Mouse (Mus musculus): ENCODE measurements around the gene Nav1. TPM values are rescaled to one million over a fixed set of nuclear protein-coding genes. Genes with fewer than 3 reads are reported as not detected.

Gene Nav1
- polyA plus RNA-seq, 1 experiment: 26.8 TPM

DNA sequence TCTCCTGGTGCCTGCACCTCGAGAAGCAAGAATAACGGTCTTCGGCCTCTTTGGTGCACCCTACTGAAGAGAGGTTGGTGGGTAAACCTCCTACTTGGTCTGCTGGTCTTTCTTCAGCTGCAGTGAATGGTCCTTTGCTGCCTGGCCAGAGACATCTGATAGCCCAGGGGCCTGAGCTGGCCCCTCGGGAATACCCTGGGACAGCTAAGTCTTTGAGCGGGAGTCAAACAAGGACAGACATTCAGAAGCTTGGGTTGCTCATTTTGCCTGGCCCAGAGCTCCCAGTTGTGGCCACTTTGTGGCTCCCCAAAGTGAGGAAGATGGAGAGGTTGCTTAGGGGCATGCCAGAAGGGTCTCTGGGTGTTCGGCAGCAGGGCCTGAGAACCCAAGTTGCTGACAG lies 89.6 kb downstream of the Nav1 start:
- Histone ChIP-seq H3K4me1 (ENCODE audit: control insufficient read depth, insufficient read depth, low read length) (no peaks in the 10 kb centered on the region), H3K27ac (ENCODE audit: insufficient read depth, low read length) (no peak overlapping the region), H3K4me3 (replicated peaks; ENCODE audit: insufficient read depth, low read depth, low read length) (no peak overlapping the region), H3K27me3 (ENCODE audit: control insufficient read depth, insufficient read depth, low read length) (no peaks in the 10 kb centered on the region)
- DNase-seq: no peak
- WGBS: 96% methylated on average over 6 of the region's 6 CpGs
- TF ChIP-seq CTCF (IDR thresholded peaks at IDR 0.05; ENCODE audit: borderline replicate concordance, insufficient read depth, low read depth, low read length): no peak
- no peak for TF ChIP-seq POLR2A (IDR thresholded peaks at IDR 0.05; ENCODE audit: borderline replicate concordance, insufficient read depth, low read length)

DNA sequence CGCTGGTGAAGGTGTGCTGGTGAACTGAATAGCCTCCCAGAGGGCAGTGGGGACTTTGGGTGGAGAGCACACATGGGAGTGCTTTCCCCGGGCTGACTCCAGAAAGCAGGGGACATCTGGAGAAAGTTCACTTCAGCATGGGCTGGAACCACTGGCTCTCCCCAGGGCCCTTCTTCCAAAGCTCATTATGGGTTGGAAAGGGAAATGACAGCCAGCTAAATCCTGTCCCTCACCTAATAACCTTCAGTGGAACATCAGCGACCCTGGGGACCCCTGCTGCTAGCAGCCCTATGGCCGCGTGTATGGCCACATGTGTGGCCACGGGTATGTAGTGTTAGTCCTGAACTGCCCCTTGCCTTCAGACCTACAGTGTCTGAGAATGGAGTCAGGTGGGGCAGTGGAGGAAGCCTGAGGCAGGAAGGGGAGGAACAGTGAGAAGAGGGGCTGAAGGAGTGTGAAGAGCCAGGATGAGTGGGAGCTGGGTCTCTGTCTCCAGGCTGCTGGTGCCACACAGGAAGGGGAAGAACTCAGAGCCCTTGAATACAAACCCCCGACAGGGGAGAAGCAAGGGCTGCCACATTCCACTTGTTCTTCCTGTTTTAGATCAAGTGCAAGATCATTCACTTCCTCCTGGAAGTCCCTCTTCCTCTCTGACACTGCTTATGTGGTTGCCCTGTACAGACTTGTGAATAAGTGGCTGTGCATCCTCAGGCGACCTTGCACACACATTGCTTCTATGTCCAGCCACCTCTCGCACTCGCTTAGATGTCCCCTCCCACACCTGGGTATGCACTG lies 90.4 kb downstream of the Nav1 start:
- no peak for TF ChIP-seq POLR2A (IDR thresholded peaks at IDR 0.05; ENCODE audit: borderline replicate concordance, insufficient read depth, low read length)
- TF ChIP-seq CTCF (IDR thresholded peaks at IDR 0.05; ENCODE audit: borderline replicate concordance, insufficient read depth, low read depth, low read length): no peak
- no peaks in the 10 kb centered on the region for H3K4me1 ChIP-seq (ENCODE audit: control insufficient read depth, insufficient read depth, low read length)
- WGBS: 82% methylated on average over 10 of the region's 10 CpGs

GRCm38 (mm10) chr1:135515633-135516238 lies 91.4 kb downstream of the Nav1 start:
- H3K4me1 ChIP-seq (ENCODE audit: control insufficient read depth, insufficient read depth, low read length): peaks cover 6% of the 10 kb centered on the region; the same call in 1 of the 2 replicates
- no peak for DNase-seq
- H3K4me3 ChIP-seq (replicated peaks; ENCODE audit: insufficient read depth, low read depth, low read length): no peak overlapping the region
- 90% methylated on average over 12 of the region's 12 CpGs for WGBS
- H3K27ac ChIP-seq (ENCODE audit: insufficient read depth, low read length): no peak overlapping the region
- H3K27me3 ChIP-seq (ENCODE audit: control insufficient read depth, insufficient read depth, low read length): no peaks in the 10 kb centered on the region
- TF ChIP-seq POLR2A (IDR thresholded peaks at IDR 0.05; ENCODE audit: borderline replicate concordance, insufficient read depth, low read length): no peak
- no peak for TF ChIP-seq CTCF (IDR thresholded peaks at IDR 0.05; ENCODE audit: borderline replicate concordance, insufficient read depth, low read depth, low read length)

More for the DNA sequence above, 90.4 kb downstream of the Nav1 start:
- DNase-seq: no peak
- no peaks in the 10 kb centered on the region for H3K27me3 ChIP-seq (ENCODE audit: control insufficient read depth, insufficient read depth, low read length)
- no peak overlapping the region for H3K4me3 ChIP-seq (replicated peaks; ENCODE audit: insufficient read depth, low read depth, low read length)
- no peak overlapping the region for H3K27ac ChIP-seq (ENCODE audit: insufficient read depth, low read length)

DNA sequence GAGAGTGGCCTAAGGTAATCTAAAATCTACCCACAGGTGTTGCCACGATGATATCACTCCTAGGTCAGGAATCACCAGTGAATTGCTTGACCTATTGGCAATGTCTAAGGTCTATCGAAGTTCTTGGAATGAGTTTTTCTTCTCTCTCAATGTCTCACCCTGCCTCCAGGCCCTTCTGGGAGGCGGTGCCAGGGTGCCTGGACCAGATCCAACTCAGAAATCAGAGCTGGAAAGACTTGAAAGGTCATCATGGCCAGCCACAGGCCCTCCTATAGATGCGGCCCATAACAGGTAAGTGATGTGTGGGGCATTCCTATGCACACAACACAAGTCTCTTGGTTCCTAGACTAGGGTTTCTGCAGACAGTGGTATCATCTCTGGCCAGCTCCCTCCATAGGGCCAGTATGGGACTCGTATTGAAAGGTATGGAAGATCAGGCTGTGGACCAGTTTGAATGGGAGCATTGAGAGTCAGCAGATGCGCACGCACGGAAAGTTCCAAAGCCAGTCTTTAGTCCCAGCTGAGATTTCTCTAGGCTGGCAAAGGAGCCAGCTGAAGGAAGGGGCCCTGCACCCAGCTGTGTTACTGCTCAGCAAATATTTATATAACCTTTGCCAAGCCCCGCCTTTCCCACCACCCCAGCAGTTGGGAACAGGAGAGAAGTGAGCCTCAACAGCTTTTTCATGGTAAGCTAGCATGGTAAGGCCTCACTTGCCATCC lies 92.0 kb downstream of the Nav1 start:
- peaks cover 6% of the 10 kb centered on the region; the same call in 1 of the 2 replicates for H3K4me1 ChIP-seq (ENCODE audit: control insufficient read depth, insufficient read depth, low read length)
- 74% methylated on average over 9 of the region's 9 CpGs for WGBS
- no peak overlapping the region for H3K27ac ChIP-seq (ENCODE audit: insufficient read depth, low read length)
- H3K27me3 ChIP-seq (ENCODE audit: control insufficient read depth, insufficient read depth, low read length): no peaks in the 10 kb centered on the region
- TF ChIP-seq POLR2A (IDR thresholded peaks at IDR 0.05; ENCODE audit: borderline replicate concordance, insufficient read depth, low read length) (no peak), CTCF (IDR thresholded peaks at IDR 0.05; ENCODE audit: borderline replicate concordance, insufficient read depth, low read depth, low read length) (no peak)
- no peak for DNase-seq
- H3K4me3 ChIP-seq (replicated peaks; ENCODE audit: insufficient read depth, low read depth, low read length): no peak overlapping the region

- Histone ChIP-seq H3K27ac (ENCODE audit: insufficient read depth, low read length) (no peak overlapping the region), H3K4me1 (ENCODE audit: control insufficient read depth, insufficient read depth, low read length) (peaks cover 6% of the 10 kb centered on the region; the same call in 1 of the 2 replicates), H3K27me3 (ENCODE audit: control insufficient read depth, insufficient read depth, low read length) (no peaks in the 10 kb centered on the region), H3K4me3 (replicated peaks; ENCODE audit: insufficient read depth, low read depth, low read length) (no peak overlapping the region)
- WGBS: 88% methylated on average over 4 of the region's 4 CpGs
- TF ChIP-seq CTCF (IDR thresholded peaks at IDR 0.05; ENCODE audit: borderline replicate concordance, insufficient read depth, low read depth, low read length): no peak
- no peak for TF ChIP-seq POLR2A (IDR thresholded peaks at IDR 0.05; ENCODE audit: borderline replicate concordance, insufficient read depth, low read length)
- DNase-seq: no peak
Observed at GRCm38 (mm10) chr1:135514046-135514445, 93.0 kb downstream of the Nav1 start.

GRCm38 (mm10) chr1:135513464-135513863 lies 93.6 kb downstream of the Nav1 start:
- Histone ChIP-seq H3K4me3 (replicated peaks; ENCODE audit: insufficient read depth, low read depth, low read length) (no peak overlapping the region), H3K27ac (ENCODE audit: insufficient read depth, low read length) (no peak overlapping the region), H3K27me3 (ENCODE audit: control insufficient read depth, insufficient read depth, low read length) (no peaks in the 10 kb centered on the region), H3K4me1 (ENCODE audit: control insufficient read depth, insufficient read depth, low read length) (peaks cover 6% of the 10 kb centered on the region; the same call in 1 of the 2 replicates)
- TF ChIP-seq POLR2A (IDR thresholded peaks at IDR 0.05; ENCODE audit: borderline replicate concordance, insufficient read depth, low read length) (no peak), CTCF (IDR thresholded peaks at IDR 0.05; ENCODE audit: borderline replicate concordance, insufficient read depth, low read depth, low read length) (no peak)
- WGBS: 38% methylated on average over 5 of the region's 5 CpGs
- peak; percentile 29 to 30 for DNase-seq

- peak; percentile 40 to 44 for DNase-seq
- peaks cover 6% of the 10 kb centered on the region; the same call in 1 of the 2 replicates for H3K4me1 ChIP-seq (ENCODE audit: control insufficient read depth, insufficient read depth, low read length)
- no peaks in the 10 kb centered on the region for H3K27me3 ChIP-seq (ENCODE audit: control insufficient read depth, insufficient read depth, low read length)
- 11% methylated on average over 30 of the region's 30 CpGs for WGBS
- no peak overlapping the region for H3K27ac ChIP-seq (ENCODE audit: insufficient read depth, low read length)
- TF ChIP-seq CTCF (IDR thresholded peaks at IDR 0.05; ENCODE audit: borderline replicate concordance, insufficient read depth, low read depth, low read length): no peak
- peak overlapping the region; percentile 70 for H3K4me3 ChIP-seq (replicated peaks; ENCODE audit: insufficient read depth, low read depth, low read length)
Observed at GRCm38 (mm10) chr1:135510346-135510977, 96.6 kb downstream of the Nav1 start.
